Mouse (Mus musculus) fibroblast of lung, adult 2 months (primary cell): ENCODE measurements around the gene Epc2.
A peak's percentile ranks its signal among the peaks of the same experiment; 100 is the strongest.

Experiments used
- DNase-seq: peaks from one replicate; pipeline ENCODE4 v3.0.0-alpha.2; 2011; ENCODE audit warnings: low read depth

The Epc2 gene

GRCm38 (mm10) chr2:49570778-49571101, 119.5 kb downstream of the Epc2 start:
- DNase-seq: no peak

- DNase-seq: peak; percentile 16
Measured at GRCm38 (mm10) chr2:49571159-49571920, 120.1 kb downstream of the Epc2 start.

GRCm38 (mm10) chr2:49572111-49572642, 120.9 kb downstream of the Epc2 start:
- DNase-seq: no peak

- DNase-seq: no peak
Measured at GRCm38 (mm10) chr2:49572684-49573083, 121.4 kb downstream of the Epc2 start.

GRCm38 (mm10) chr2:49573282-49573681, 122.0 kb downstream of the Epc2 start:
- DNase-seq: no peak

GRCm38 (mm10) chr2:49580585-49580984, 129.3 kb downstream of the Epc2 start:
- DNase-seq: no peak

- no peak for DNase-seq
Measured at GRCm38 (mm10) chr2:49582546-49582945, 131.3 kb downstream of the Epc2 start.

- DNase-seq: no peak
Measured at GRCm38 (mm10) chr2:49583311-49583710, 132.0 kb downstream of the Epc2 start.

- no peak for DNase-seq
Measured at GRCm38 (mm10) chr2:49590450-49590849, 139.2 kb downstream of the Epc2 start.

- no peak for DNase-seq
Measured at GRCm38 (mm10) chr2:49592926-49593325, 141.6 kb downstream of the Epc2 start.

- DNase-seq: no peak
Measured at GRCm38 (mm10) chr2:49594886-49595285, 143.6 kb downstream of the Epc2 start.

- DNase-seq: no peak
Measured at GRCm38 (mm10) chr2:49596318-49596717, 145.0 kb downstream of the Epc2 start.

GRCm38 (mm10) chr2:49600021-49600681, 148.9 kb downstream of the Epc2 start:
- DNase-seq: no peak
